Mouse (Mus musculus): ENCODE results near the gene U2af2.
A peak's percentile ranks its signal among the peaks of the same experiment; 100 is the strongest.
"Not testable (repeated sequence)": the region's sequence is repeated elsewhere in the genome, so short reads cannot be mapped to it uniquely, and the experiment has no call there.

The U2af2 gene

GRCm38 (mm10) chr7:5079365-5080009, 17.5 kb downstream of the U2af2 start:
- DNase-seq, result not testable (repeated sequence)

GRCm38 (mm10) chr7:5080010-5080751, 18.2 kb downstream of the U2af2 start, which contains the start of gene Epn1:
TSS of gene Epn1 (plus strand) at chr7:5080235.
- peak; percentile 94 for DNase-seq

- DNase-seq, result no peak
These were observed 18.9 kb downstream of the U2af2 start for GRCm38 (mm10) chr7:5080815-5081214.

GRCm38 (mm10) chr7:5081241-5081640, 19.3 kb downstream of the U2af2 start:
- no peak for DNase-seq

- DNase-seq, result no peak
These were observed 20.0 kb downstream of the U2af2 start for GRCm38 (mm10) chr7:5081939-5082338.

GRCm38 (mm10) chr7:5083325-5084105, 21.6 kb downstream of the U2af2 start:
- DNase-seq, result peak; percentile 76

- no peak for DNase-seq
These were observed 23.6 kb downstream of the U2af2 start for GRCm38 (mm10) chr7:5085512-5085911.

GRCm38 (mm10) chr7:5086921-5087440, 25.0 kb downstream of the U2af2 start:
- no peak for DNase-seq

- peak; percentile 59 for DNase-seq
These were observed 25.9 kb downstream of the U2af2 start for GRCm38 (mm10) chr7:5087886-5088285.

GRCm38 (mm10) chr7:5089853-5090252, 27.9 kb downstream of the U2af2 start:
- no peak for DNase-seq

GRCm38 (mm10) chr7:5091008-5091728, 29.2 kb downstream of the U2af2 start:
- no peak for DNase-seq

GRCm38 (mm10) chr7:5092381-5092780, 30.4 kb downstream of the U2af2 start:
- no peak for DNase-seq

- DNase-seq, result no peak
These were observed 31.0 kb downstream of the U2af2 start for GRCm38 (mm10) chr7:5092831-5093510.

GRCm38 (mm10) chr7:5098769-5099168, 36.8 kb downstream of the U2af2 start:
- DNase-seq, result no peak

GRCm38 (mm10) chr7:5099796-5100195, 37.9 kb downstream of the U2af2 start:
- DNase-seq, result no peak

GRCm38 (mm10) chr7:5101066-5101663, 39.2 kb downstream of the U2af2 start:
- no peak for DNase-seq

GRCm38 (mm10) chr7:5102564-5102963, 40.6 kb downstream of the U2af2 start:
- peak; percentile 27 for DNase-seq

GRCm38 (mm10) chr7:5108272-5108671, 46.3 kb downstream of the U2af2 start:
- DNase-seq, result no peak

GRCm38 (mm10) chr7:5109301-5109700, 47.4 kb downstream of the U2af2 start:
- DNase-seq, result no peak

GRCm38 (mm10) chr7:5112701-5113100, 50.8 kb downstream of the U2af2 start:
- DNase-seq, result no peak

- no peak for DNase-seq
These were observed 54.9 kb downstream of the U2af2 start, which contains the start of gene Rfpl4 for GRCm38 (mm10) chr7:5116850-5117249. TSS of gene Rfpl4 (minus strand) at chr7:5116950.

GRCm38 (mm10) chr7:5125078-5125477, 63.1 kb downstream of the U2af2 start:
- DNase-seq, result no peak

Data from kidney, adult 11 months (tissue).